Mouse (Mus musculus) heart, embryonic 13.5 days (tissue): ENCODE results near the gene Tulp4. TPM values are rescaled to one million over a fixed set of nuclear protein-coding genes. Genes with fewer than 3 reads are reported as not detected.

Source experiments
- ATAC-seq: fragments of 200-750 bp; cut with Nextera tagmentation; 2 replicates; pipeline ENCODE4 v1.8.0; 2017; ENCODE audit warnings: moderate TSS enrichment; ENCODE audit not compliant: insufficient number of reproducible peaks, low FRiP score, low TSS enrichment; ENCODE audit errors: extremely low read depth
- H3K27ac ChIP-seq: fragments of 300-500 bp; sonication (generic); replicated peaks from 2 replicates; pipeline ENCODE4 v1.5.1; 2015; ENCODE audit warnings: moderate library complexity, mild to moderate bottlenecking, inconsistent platforms
- H3K27me3 ChIP-seq: fragments of 300-500 bp; sonication (generic); replicated peaks from 2 replicates; pipeline ENCODE4 v1.6.1; 2015; ENCODE audit warnings: mild to moderate bottlenecking, inconsistent platforms
- H3K36me3 ChIP-seq: fragments of 300-500 bp; sonication (generic); 2 replicates; pipeline ENCODE4 v1.6.1; 2015; ENCODE audit warnings: mild to moderate bottlenecking, inconsistent platforms
- H3K4me1 ChIP-seq: fragments of 300-500 bp; sonication (generic); 2 replicates; pipeline ENCODE4 v1.6.1; 2015; ENCODE audit warnings: inconsistent platforms
- H3K4me2 ChIP-seq: fragments of 300-500 bp; sonication (generic); 2 replicates; pipeline ENCODE4 v1.6.1; 2015; ENCODE audit warnings: inconsistent platforms, mild to moderate bottlenecking, moderate library complexity
- H3K4me3 ChIP-seq: fragments of 300-500 bp; sonication (generic); 2 replicates; pipeline ENCODE4 v1.5.1; 2015; ENCODE audit warnings: moderate library complexity, mild to moderate bottlenecking, inconsistent platforms
- H3K9ac ChIP-seq: fragments of 300-500 bp; sonication (generic); 2 replicates; pipeline ENCODE4 v1.6.1; 2015; ENCODE audit warnings: inconsistent platforms, mild to moderate bottlenecking, moderate library complexity
- H3K9me3 ChIP-seq: fragments of 300-500 bp; sonication (generic); 2 replicates; pipeline ENCODE4 v1.6.1; 2016; ENCODE audit warnings: inconsistent platforms
- WGBS: fragments of 180-500 bp; shearing (Covaris S2); methylation state at CpG from one replicate; pipeline ENCODE4 v1.1.7; 2015; ENCODE audit warnings: mixed read lengths; 5-methylcytosine and 5-hydroxymethylcytosine counted together
- polyA plus RNA-seq: library from polyadenylated mRNA; unstranded; fragments of >200 nt; fragmentation: Nextera tagmentation; extraction: Ambion mirVana; gene quantifications from 2 replicates; pipeline ENCODE4 v1.2.1, GENCODE M21; 2015

Tulp4 gene
- polyA plus RNA-seq, 1 experiment from 2014 or later: 60.6 TPM

- Histone ChIP-seq H3K27me3 (no peaks in the 10 kb centered on the region), H3K27ac (no peak overlapping the region), H3K9ac (no peak overlapping the region), H3K4me2 (no peak overlapping the region), H3K4me1 (no peaks in the 10 kb centered on the region), H3K9me3 (no peaks in the 10 kb centered on the region), H3K4me3 (no peak overlapping the region), H3K36me3 (no peaks in the 10 kb centered on the region)
- WGBS: 24% methylated on average over 4 of the region's 4 CpGs
- no peak for ATAC-seq
Observed at GRCm38 (mm10) chr17:6097884-6098283, 8.4 kb upstream of the Tulp4 start.

- no peak overlapping the region for H3K27ac ChIP-seq
- H3K27me3 ChIP-seq: peaks cover 9% of the 10 kb centered on the region; the same call in 1 of the 2 replicates
- H3K9me3 ChIP-seq: no peaks in the 10 kb centered on the region
- H3K4me1 ChIP-seq: no peaks in the 10 kb centered on the region
- H3K9ac ChIP-seq: no peak overlapping the region
- no peak overlapping the region for H3K4me3 ChIP-seq
- H3K36me3 ChIP-seq: no peaks in the 10 kb centered on the region
- no peak overlapping the region for H3K4me2 ChIP-seq
- ATAC-seq: no peak
- 82% methylated on average over 3 of the region's 3 CpGs for WGBS
Observed at GRCm38 (mm10) chr17:6102287-6102686, 4.0 kb upstream of the Tulp4 start.

- no peaks in the 10 kb centered on the region for H3K36me3 ChIP-seq
- ATAC-seq: no peak
- H3K4me1 ChIP-seq: peaks cover 12% of the 10 kb centered on the region
- WGBS: 80% methylated on average over 6 of the region's 6 CpGs
- H3K27me3 ChIP-seq: peaks cover 9% of the 10 kb centered on the region; the same call in 1 of the 2 replicates
- no peak overlapping the region for H3K9ac ChIP-seq
- no peak overlapping the region for H3K4me3 ChIP-seq
- no peak overlapping the region for H3K27ac ChIP-seq
- no peaks in the 10 kb centered on the region for H3K9me3 ChIP-seq
- no peak overlapping the region for H3K4me2 ChIP-seq
Observed at GRCm38 (mm10) chr17:6103566-6103965, 2.7 kb upstream of the Tulp4 start.

- Histone ChIP-seq H3K36me3 (peaks cover 10% of the 10 kb centered on the region), H3K4me1 (peaks cover 24% of the 10 kb centered on the region), H3K27ac (peak overlapping the region; percentile 95), H3K4me2 (peak overlapping the region; percentile 75), H3K4me3 (peak overlapping the region; percentile 89), H3K9me3 (no peaks in the 10 kb centered on the region), H3K27me3 (peaks cover 9% of the 10 kb centered on the region; the same call in 1 of the 2 replicates), H3K9ac (peak overlapping the region; percentile 98)
- ATAC-seq: no peak
- under 1% methylated on average over 49 of the region's 50 CpGs for WGBS
Observed at GRCm38 (mm10) chr17:6107015-6107601, 871 bp downstream of the Tulp4 start.

GRCm38 (mm10) chr17:6108175-6108574 lies 1.9 kb downstream of the Tulp4 start:
- Histone ChIP-seq H3K9me3 (no peaks in the 10 kb centered on the region), H3K9ac (peak overlapping the region; percentile 98), H3K4me3 (peak overlapping the region; percentile 89), H3K4me2 (peak overlapping the region; percentile 75), H3K27ac (peak overlapping the region; percentile 95), H3K27me3 (peaks cover 9% of the 10 kb centered on the region; the same call in 1 of the 2 replicates), H3K4me1 (peaks cover 24% of the 10 kb centered on the region), H3K36me3 (peaks cover 10% of the 10 kb centered on the region)
- no peak for ATAC-seq
- WGBS: 54% methylated on average over 7 of the region's 7 CpGs

- ATAC-seq: no peak
- H3K4me1 ChIP-seq: peaks cover 24% of the 10 kb centered on the region
- H3K27me3 ChIP-seq: no peaks in the 10 kb centered on the region
- H3K4me3 ChIP-seq: no peak overlapping the region
- H3K36me3 ChIP-seq: peaks cover 19% of the 10 kb centered on the region
- WGBS: 68% methylated on average over 3 of the region's 3 CpGs
- no peak overlapping the region for H3K9ac ChIP-seq
- H3K4me2 ChIP-seq: no peak overlapping the region
- H3K27ac ChIP-seq: no peak overlapping the region
- H3K9me3 ChIP-seq: no peaks in the 10 kb centered on the region
Observed at GRCm38 (mm10) chr17:6110956-6111355, 4.7 kb downstream of the Tulp4 start.

- ATAC-seq: no peak
- no peak overlapping the region for H3K27ac ChIP-seq
- H3K9me3 ChIP-seq: no peaks in the 10 kb centered on the region
- H3K4me2 ChIP-seq: no peak overlapping the region
- H3K4me3 ChIP-seq: no peak overlapping the region
- peaks cover 24% of the 10 kb centered on the region for H3K4me1 ChIP-seq
- peaks cover 23% of the 10 kb centered on the region for H3K36me3 ChIP-seq
- no peaks in the 10 kb centered on the region for H3K27me3 ChIP-seq
- H3K9ac ChIP-seq: no peak overlapping the region
- WGBS: 82% methylated on average over 6 of the region's 6 CpGs
Observed at GRCm38 (mm10) chr17:6113653-6114052, 7.4 kb downstream of the Tulp4 start.

- no peak for ATAC-seq
- Histone ChIP-seq H3K9ac (no peak overlapping the region), H3K4me2 (no peak overlapping the region), H3K4me3 (no peak overlapping the region), H3K36me3 (peaks cover 15% of the 10 kb centered on the region), H3K9me3 (no peaks in the 10 kb centered on the region), H3K4me1 (peaks cover 13% of the 10 kb centered on the region), H3K27ac (no peak overlapping the region), H3K27me3 (no peaks in the 10 kb centered on the region)
- WGBS: 85% methylated on average over 9 of the region's 9 CpGs
Observed at GRCm38 (mm10) chr17:6115085-6115484, 8.8 kb downstream of the Tulp4 start.

- peak overlapping the region; percentile 36; the same call in 1 of the 2 replicates for H3K27ac ChIP-seq
- H3K36me3 ChIP-seq: peaks cover 23% of the 10 kb centered on the region
- 74% methylated on average over 4 of the region's 4 CpGs for WGBS
- H3K9me3 ChIP-seq: no peaks in the 10 kb centered on the region
- H3K4me1 ChIP-seq: peaks cover 13% of the 10 kb centered on the region
- no peak overlapping the region for H3K9ac ChIP-seq
- H3K4me2 ChIP-seq: no peak overlapping the region
- no peak for ATAC-seq
- H3K4me3 ChIP-seq: no peak overlapping the region
- no peaks in the 10 kb centered on the region for H3K27me3 ChIP-seq
Observed at GRCm38 (mm10) chr17:6117148-6117725, 11.0 kb downstream of the Tulp4 start.

GRCm38 (mm10) chr17:6117917-6118316 lies 11.7 kb downstream of the Tulp4 start:
- Histone ChIP-seq H3K4me1 (peaks cover 13% of the 10 kb centered on the region), H3K4me2 (no peak overlapping the region), H3K27me3 (no peaks in the 10 kb centered on the region), H3K9me3 (no peaks in the 10 kb centered on the region), H3K36me3 (peaks cover 29% of the 10 kb centered on the region), H3K4me3 (no peak overlapping the region), H3K9ac (no peak overlapping the region), H3K27ac (no peak overlapping the region)
- no peak for ATAC-seq
- WGBS: 78% methylated on average over 3 of the region's 3 CpGs

- Histone ChIP-seq H3K9ac (no peak overlapping the region), H3K4me3 (no peak overlapping the region), H3K27ac (no peak overlapping the region), H3K36me3 (peaks cover 39% of the 10 kb centered on the region), H3K4me2 (no peak overlapping the region), H3K9me3 (no peaks in the 10 kb centered on the region), H3K27me3 (no peaks in the 10 kb centered on the region), H3K4me1 (peaks cover 13% of the 10 kb centered on the region)
- no peak for ATAC-seq
- 85% methylated on average over 4 of the region's 4 CpGs for WGBS
Observed at GRCm38 (mm10) chr17:6118861-6119260, 12.6 kb downstream of the Tulp4 start.

GRCm38 (mm10) chr17:6123776-6124175 lies 17.5 kb downstream of the Tulp4 start:
- ATAC-seq: no peak
- 89% methylated on average over 4 of the region's 4 CpGs for WGBS
- H3K4me3 ChIP-seq: no peak overlapping the region
- no peak overlapping the region for H3K27ac ChIP-seq
- H3K36me3 ChIP-seq: peaks cover 41% of the 10 kb centered on the region
- H3K9ac ChIP-seq: no peak overlapping the region
- no peaks in the 10 kb centered on the region for H3K9me3 ChIP-seq
- no peak overlapping the region for H3K4me2 ChIP-seq
- H3K4me1 ChIP-seq: peaks cover 12% of the 10 kb centered on the region
- no peaks in the 10 kb centered on the region for H3K27me3 ChIP-seq
